Mouse (Mus musculus) right cerebral cortex, postnatal 10 days (tissue): ENCODE measurements around the gene Hrc.
"Not testable (repeated sequence)": the region's sequence is repeated elsewhere in the genome, so short reads cannot be mapped to it uniquely, and the experiment has no call there.

Experiments used
- DNase-seq, 2 experiments: peaks; one replicate each; pipeline ENCODE4 v3.0.0; 2021; ENCODE audit warnings: low spot score in 2 of 2

The Hrc gene

DNA sequence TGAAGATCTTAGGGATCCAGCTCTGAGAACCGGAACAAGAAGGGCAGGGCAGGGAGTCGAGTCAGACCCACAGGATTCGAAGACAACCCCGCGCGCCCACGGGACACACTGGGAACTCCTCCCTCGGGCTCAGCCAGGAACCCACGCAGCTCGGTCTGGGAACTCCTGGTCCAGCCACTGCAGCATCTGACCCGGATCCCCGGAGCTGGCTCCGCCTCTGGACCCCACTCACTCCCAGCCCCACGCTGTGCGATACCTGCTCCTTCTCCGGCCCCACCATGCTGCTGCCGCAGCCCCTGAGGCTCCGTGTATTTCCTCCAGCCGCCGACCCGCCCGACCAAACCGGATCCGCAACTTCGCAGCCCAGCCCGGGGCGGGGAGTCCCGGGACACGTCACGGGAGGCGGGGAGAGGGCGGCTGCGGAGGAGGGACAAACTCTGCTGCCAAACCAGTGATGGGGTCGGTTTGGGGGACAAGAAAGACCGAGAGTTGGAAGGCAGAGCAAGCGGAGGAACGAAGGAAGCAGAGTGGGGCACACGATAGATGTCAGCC is 1.6 kb upstream of the Hrc start, which contains the start of gene Trpm4:
Gene Trpm4 (minus strand): TSS at position 350 of the 552 bp plus-strand sequence.
- DNase-seq: peak; percentile 87 to 89

DNA sequence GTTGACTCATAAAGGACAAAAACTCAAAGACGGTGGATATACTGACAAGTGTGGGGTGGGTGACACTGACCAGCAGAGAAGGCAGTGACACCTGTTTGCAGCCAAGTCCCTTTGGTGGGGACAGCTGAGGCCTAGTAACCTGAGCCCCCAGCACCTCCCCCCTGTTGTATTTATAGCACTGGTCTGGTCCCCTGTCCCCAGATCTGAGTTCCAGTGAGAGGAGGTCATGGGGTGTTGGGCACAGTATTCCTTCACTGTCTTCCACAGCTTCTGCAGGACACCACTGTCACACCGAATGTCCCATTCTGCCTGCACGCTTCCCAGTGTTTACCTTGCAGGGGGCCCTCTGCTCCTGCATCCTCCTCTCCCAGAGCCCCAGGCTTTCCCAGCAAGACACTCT is 485 bp upstream of the Hrc start:
- DNase-seq: no peak

DNA sequence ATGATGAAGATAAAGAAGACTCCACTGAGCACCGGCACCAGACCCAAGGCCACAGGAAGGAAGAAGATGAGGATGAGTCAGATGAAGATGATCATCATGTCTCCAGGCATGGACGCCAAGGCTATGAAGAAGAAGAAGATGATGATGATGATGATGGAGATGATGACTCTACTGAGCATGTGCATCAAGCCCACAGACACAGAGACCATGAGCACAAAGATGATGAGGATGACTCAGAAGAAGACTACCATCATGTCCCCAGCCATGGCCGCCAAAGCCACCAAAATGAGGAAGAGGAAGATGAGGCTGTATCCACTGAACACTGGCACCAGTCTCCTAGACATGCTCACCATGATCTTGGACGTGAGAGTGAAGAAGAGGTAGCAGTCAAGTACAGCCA is 1.2 kb downstream of the Hrc start:
- no peak for DNase-seq

DNA sequence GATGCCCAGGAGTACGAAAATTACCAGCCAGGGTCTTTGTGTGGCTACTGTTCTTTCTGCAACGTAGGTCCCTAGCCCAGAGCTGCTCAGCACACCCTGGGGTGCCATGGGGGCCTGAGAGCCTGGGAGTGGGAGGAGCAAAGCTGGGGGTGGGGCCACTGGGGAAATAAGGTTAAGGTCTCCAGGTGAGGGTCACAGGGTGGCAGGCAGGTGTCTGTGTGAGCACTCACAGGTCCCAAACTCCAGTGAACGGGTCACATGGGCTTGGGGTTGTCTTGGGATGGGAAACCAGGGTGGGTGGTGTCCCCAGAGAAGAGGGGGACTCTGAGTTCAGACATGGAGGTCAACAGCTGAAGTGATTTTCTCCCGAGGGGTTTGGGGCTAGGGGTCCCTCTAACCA is 2.4 kb downstream of the Hrc start:
- peak in 1 of 2 experiments; percentile 51 for DNase-seq

DNA sequence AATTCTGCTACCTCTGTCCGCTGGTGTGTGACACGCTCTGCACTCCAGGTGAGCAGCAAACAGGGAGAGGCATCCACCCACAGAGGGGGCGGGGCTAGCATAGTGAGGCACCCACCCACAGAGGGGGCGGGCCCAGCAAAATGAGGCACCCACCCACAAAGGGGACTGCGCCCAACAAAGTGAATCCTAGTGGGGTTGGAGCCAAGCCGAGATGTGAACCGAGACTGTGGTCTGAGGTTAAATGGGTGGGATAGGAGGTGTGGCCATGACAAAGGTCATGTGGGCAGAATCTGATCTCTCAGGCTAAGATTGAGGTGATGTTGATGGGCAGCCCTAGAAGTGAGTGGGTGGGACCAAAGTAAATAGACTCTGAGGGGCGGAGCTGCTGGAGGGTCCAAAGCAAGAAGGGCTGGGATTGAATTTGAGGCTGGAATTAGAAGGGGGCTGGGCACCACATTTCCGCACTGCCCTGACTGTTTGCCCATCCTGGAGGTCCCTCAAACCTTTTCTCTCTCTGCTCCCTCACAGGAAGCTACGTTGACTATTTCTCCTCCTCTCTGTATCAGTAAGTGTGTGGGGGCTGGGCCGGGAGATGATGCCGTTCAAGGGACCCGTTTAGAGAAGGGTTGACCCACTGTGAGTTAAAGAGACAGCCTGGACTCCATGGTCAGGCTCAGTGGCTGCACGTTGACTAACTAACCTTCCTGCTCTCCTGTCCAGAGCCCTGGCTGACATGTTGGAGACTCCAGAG is 3.2 kb downstream of the Hrc start:
- peak; percentile 64 to 69 for DNase-seq

DNA sequence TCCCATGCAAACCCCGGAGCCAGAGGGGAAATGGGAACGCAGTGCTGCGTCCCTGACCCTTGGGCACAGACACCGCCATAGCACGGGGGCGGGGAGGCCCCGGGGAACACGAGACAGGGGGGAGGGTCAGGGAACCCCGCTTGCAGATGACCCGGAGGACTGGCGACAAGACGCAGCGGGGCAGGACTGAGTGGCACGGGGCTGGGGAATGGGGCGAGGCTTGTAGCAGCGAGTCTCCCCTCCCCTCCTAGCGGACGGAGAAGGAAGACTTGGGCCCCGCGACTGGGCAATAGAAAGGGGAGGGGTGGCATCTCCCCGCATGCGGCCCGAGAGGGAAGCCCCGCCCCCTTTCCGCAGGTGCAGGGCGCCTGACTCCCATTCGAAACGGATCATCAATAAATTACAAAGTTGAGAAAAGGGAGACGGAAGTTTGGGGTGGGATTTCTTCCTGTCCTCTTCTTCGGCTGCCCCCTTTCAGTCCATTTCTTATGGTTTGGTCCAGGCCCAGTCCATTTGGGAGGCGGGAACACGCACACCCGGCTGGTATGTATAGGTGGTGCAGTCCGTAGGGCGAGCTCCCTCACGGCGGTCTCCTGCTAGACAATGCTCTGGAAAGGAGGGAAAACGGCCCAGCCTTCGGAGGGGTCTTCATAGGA is 4.4 kb downstream of the Hrc start:
- peak; percentile 68 to 75 for DNase-seq

DNA sequence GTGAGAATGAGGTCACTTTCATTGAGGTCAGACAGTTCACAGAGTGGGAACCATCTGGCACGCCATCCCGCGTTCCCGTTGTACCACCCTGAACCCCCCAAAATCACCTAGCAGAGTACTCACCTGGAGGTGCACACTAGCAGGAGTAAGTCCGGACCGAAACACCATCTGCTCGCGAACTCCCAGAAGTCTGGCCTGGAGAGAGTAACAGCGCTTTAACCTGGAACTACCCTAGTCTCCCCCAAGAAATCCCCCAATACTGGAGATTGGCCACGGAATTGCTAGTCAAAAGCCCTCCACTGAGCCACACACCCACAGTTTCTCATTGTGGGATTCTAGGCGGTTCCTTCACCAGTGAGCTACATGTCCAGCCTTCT is 5.0 kb downstream of the Hrc start:
- no peak for DNase-seq

DNA sequence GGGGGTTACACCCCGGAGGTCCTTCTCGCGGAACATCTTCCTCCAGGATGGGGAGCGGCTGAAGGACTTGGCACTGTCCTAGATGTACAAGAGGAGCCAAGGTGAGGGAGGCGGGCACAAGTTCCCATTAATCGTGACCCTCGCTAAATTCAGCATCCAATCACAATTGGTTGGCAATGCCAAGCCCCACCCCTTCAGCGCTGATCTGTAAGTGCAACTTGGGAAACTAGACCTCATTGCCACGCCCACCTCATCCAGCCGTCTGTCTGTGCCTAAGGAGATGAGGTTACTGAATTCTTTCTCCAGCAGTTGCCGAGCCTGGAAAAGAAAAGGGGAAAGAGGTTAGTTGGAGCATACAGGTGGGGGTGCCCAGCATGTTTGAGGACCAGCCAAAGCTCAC is 5.6 kb downstream of the Hrc start:
- peak; percentile 51 to 62 for DNase-seq

DNA sequence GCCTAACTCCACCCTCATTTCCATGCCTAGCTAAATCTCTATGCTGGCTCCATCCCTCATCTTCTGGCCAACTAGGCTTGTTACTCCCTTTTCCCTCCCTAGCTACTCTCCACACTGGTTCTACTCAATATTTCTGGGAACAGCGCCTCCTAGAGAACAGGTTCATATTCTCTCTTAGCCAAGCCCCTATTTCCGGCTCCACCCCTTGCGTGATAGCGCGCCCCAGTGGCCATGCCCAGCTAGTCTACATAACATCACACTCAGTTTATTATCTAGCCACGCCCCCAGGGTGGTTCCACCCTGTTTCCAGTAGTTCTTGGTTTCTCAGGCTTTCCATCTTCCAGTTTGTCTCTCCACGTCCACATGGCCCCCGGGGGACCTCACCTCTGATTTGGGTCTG is 6.2 kb downstream of the Hrc start:
- peak; percentile 83 to 84 for DNase-seq

DNA sequence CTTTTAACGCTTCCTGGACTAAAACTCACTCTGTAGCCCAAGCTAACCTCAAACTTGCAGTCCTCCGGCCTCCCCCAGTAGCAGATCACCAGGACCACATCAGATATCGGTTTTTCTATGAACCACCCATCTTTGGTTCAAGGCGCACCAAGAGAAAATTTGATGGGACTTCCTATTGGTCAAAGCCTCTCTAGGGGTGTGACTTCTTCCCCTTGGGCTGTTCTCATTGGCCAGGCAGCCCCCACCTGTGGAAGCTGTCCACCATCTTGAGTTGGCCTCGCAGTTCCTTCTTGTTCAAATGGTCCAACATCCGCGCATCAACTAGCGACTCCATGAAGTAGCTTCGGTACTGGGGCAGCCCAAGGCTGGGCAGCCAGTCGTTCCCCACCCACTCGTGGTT is 7.0 kb downstream of the Hrc start:
- DNase-seq: no peak

DNA sequence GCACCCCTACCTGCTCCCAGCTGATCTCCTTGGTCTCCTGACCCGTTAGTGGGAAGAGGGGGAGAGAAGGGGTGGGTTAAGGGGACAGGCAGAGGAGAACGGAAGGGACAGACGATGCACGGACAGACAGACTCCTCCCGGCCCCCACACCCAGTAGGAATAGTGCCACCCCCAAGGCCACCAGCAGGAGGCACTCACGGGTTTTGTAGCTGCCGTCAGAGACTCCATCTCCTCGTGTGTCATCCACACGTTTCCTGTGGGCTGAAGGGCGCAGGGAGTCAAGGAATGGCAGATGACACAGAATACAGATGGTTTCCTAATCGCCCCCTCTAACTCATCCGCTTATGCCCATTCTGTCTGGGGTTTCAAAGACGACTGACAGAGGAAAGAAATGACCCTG is 8.5 kb downstream of the Hrc start:
- peak in 1 of 2 experiments; percentile 40 for DNase-seq

DNA sequence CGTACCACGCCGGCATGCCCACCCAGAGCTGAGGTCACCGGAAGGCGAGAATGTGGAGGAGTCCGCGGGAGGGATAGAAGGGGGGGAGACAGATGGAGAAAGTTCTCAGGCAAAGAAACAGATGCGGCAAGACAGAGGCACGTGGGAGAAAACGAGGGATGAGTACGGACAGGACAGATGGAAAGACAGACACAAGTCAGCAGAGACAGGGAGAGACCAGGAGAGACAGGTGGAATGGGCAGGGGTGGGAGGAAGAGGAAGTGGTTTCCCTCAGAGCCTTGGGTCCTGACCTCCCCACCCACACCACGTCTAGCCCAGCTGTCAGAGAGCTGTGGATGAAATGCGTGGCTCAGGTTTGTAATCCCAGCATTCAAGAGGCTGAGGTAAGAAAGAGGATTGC is 11.8 kb downstream of the Hrc start:
- no peak for DNase-seq

DNA sequence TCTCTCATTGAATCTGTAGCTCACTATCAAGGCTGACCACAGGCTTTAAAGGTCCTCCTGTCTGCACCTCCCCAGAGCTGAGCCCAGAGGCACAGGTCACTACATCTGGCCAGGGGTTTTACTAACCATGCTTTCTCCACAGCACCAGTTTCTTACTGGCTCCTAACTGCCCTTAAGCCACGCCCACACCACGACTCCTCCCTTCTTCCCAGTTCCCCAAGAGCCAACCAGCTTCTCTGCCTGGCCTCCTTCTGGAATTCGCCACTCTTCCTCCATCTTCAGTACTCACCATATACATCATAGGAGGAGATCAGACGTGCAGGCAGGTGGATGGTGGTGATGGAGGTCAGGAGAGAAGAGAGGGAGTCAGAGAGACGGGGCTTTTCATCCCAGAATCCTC is 18.0 kb downstream of the Hrc start:
- no peak for DNase-seq

DNA sequence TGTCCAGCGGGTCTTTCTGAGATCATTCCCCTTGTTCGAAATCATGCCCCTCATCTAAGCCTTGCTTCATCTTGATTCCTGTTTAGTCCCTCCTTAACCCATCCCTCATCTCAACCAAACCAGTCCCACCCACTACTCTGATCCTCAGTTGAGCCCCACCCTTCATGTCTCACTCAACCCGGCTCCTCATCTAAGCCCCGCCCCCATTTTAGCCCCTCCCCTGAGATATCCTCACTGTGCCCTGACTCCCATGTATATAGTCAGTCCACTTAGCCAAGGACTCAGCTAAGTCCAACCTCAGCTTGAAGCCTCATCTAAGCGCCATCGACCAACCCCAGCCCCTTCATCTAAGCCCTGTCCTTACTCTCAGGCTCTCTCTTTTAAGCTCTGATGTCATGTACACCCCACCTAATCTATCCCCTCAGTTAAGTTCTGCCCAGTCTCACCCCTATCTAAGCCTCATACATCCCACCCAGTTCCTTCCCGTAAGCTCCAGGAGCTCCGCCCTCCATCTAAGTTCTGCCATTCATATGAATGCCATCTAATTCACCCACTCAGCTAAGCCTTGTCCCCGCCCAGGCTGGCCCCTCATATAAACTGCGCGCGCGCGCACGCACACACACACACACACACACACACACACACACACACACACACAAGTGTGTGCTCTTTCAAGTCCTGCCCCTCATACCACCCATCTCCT is 20.4 kb downstream of the Hrc start:
- no peak for DNase-seq

DNA sequence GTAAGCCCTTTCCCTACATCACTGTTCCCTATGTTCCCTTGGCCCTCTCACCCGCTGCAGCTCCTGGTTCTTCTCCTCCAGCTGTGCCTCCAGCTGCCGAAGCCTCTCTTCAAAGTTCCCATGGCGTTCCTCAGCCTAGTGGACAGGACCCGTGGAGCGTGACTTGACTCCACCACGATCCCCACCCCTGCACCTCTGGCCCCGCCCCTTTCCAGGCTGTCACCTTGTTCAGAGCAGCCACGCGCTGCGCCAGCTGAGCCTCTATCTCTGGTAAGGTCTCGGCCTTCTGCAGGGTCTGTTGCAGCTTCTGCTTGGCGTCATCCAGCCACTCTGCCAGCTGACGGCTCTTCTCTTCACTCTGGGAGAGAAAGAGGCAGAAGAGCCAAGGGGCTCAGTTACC is 21.0 kb downstream of the Hrc start:
- DNase-seq: no peak

DNA sequence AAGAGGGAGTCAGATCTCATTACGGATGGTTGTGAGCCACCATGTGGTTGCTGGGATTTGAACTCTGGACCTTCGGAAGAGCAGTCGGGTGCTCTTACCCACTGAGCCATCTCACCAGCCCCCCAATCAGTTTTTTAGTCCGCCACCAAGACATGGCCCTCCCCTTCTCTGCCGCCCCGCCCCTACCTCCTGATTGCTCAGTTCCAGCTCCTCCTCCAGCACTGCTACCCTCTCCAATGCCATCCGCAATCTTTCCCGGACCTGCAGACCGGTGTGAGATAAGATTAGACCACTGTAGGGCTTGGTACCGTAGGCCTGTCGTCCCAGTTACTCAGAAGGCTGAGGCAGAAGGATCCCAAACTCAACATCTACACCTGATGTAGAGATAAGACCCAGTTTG is 24.0 kb downstream of the Hrc start:
- DNase-seq: not testable (repeated sequence)

DNA sequence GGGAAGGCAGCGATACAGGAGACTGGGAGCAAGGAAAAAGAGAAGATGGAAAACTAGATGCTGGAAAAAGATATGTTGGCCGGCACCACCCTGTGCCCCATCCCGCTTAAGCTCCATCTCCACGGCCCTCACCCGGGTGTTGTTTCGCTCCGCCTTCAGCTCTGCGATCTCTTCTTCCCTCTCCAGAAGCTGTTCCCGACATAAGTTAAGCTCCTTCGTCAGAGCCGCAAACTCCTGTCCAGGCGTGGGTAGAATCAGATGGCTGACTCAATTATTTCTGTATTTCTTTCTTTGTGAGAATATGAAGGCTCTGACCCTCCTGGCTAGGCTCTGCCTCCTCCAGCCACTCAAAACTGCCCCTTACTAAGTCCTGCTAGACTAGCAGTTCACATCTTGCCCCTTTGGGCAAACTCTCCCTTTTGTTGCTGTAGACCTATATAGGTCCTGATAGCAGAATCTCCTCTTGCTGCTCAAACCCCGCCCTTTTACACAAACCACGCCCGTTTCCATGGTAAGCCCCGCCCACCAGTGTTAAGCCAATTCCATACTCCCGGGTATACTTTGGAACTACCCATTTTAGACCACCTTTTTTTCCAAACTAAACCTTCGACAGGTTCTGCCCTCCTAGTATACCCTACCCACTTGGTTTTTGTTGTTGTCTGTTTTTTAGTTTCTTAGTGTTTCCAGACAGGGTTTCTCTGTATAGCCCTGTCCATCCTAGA is 25.5 kb downstream of the Hrc start:
- DNase-seq: no peak

DNA sequence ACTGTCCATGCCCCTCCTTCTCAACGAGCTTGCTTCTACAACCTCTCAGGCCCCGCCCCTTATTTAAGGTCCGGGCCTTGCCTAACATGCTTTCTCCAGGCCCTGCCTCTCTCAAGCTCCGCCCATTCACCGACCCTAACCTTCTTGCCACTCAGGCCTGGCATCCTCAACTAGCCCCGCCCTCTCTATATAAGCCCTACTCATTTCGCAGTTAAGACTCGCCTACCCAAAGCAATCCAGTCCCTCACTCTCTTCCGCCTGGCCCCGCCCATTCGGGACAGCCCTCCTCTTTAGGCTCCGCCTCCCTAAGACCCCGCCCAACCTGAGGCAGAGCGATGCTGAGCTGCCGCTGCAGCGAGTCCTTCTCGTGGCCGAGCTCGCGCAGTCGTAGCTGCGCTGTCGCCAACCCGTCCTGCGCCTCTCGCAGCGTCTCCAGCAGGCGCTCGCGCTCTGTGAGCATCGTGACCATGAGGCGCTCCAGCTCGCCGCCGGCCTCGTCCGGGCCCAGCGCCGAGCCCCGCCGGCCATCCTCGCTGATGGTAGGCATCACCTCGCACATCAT is 26.2 kb downstream of the Hrc start:
- peak; percentile 90 to 93 for DNase-seq

DNA sequence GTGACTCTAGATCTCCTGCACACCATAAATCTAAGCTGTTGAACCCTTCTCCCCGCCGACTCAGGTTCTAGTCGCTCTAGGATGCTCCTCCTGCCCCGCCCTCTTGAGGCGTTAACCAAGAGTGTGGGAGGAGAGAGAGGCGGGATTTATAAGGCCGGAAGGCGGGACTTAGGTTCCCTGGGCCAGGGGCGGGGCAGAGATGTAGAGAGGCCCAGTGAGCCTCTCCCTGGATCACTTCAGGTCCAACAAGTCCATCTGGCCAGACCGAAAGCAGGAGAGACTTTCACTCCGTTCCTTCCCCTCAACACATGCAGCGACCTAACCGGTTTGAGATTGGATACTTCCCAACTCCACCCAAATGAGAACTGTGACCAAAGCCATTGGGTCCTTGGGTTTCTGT is 27.7 kb downstream of the Hrc start:
- DNase-seq: peak; percentile 60 to 62

DNA sequence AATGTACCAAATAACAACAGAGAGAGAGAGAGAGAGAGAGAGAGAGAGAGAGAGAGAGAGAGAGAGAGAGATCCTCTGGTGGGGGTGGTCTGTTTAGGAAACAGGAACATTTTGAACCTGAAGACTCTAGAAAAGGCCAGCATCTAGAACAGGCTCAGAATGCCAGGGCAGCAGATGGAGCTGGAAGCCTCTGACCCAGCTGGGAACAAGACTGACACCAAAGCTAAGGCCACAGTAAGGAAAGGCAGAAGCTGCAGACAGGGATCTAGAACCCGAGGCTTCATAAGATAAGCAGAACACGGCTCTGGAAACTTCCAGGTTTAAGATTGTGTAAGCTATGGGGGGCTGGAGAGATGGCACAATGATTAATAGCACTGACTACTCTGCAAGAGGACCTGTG is 28.9 kb downstream of the Hrc start:
- no peak for DNase-seq
